Mouse (Mus musculus): ENCODE measurements at regions not wholly inside any gene's neighbourhood (a gene's known extent, or its start where the extent isn't known, plus 50 kb on each side); places are given as distances from the start of the nearest gene placed in this dataset.

- no peak for TF ChIP-seq CTCF (IDR thresholded peaks at IDR 0.05; ENCODE audit: low read depth)
- no peak for TF ChIP-seq EP300 (IDR thresholded peaks at IDR 0.05; ENCODE audit: low read depth)
These were observed 98.8 kb downstream of the Tle3 start for GRCm38 (mm10) chr9:61470815-61471505.
